Mouse (Mus musculus) regulatory T cell (primary cell): ENCODE results near the gene Klhl23.
"Not testable (repeated sequence)": the region's sequence is repeated elsewhere in the genome, so short reads cannot be mapped to it uniquely, and the experiment has no call there.

Experiments
- in situ Hi-C: fragments of 300-600 bp; cut with MboI, MseI; formaldehyde crosslinking; loops from one replicate; pipeline ENCODE4 v1.15.1; 2025; ENCODE audit warnings: high pct_unique_total_duplicates

Gene Klhl23

DNA sequence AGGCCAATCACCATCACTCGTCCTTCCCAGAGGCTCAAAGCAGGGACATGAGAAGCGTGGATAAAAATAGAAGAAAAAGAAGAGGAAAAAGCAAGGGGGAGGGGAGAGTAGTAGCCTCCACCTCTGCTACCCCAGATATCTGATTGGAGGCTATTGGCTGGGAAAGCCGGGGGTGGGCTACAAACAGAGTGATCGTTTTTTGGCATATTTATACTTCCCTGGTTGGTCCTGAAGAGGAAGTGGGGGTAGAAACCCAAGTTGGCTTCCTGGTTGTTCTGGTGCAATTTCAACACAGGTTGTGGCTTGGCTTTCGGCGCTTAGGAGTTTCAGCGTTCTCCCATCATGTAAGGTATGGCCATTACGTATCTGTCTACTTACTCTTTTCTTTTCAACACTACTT lies at the start of gene Klhl23:
Gene Klhl23, plus strand, starts transcription at position 234 of the 400 bp plus-strand sequence.
- in situ Hi-C loops, result no loop called here

DNA sequence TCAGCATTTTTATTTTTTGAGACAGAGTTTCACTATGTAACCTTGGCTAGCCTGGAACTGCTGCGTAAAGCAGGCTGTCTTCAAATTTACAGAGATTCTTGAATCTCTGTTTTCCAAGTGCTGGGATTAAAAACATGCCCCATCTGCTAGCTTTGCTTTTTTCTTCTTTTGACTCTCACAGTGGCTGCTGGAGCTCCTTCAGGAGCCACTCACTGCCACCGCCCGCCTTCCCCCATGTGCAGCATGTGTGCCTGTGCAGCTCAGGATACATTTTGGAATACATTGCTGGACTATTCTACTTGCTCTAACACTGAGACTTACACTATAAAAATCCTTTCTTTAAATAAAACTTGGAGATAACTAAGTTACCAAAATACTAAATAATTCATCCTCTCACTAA lies 48.4 kb upstream of the Klhl23 start:
- in situ Hi-C loops, result no loop called here

DNA sequence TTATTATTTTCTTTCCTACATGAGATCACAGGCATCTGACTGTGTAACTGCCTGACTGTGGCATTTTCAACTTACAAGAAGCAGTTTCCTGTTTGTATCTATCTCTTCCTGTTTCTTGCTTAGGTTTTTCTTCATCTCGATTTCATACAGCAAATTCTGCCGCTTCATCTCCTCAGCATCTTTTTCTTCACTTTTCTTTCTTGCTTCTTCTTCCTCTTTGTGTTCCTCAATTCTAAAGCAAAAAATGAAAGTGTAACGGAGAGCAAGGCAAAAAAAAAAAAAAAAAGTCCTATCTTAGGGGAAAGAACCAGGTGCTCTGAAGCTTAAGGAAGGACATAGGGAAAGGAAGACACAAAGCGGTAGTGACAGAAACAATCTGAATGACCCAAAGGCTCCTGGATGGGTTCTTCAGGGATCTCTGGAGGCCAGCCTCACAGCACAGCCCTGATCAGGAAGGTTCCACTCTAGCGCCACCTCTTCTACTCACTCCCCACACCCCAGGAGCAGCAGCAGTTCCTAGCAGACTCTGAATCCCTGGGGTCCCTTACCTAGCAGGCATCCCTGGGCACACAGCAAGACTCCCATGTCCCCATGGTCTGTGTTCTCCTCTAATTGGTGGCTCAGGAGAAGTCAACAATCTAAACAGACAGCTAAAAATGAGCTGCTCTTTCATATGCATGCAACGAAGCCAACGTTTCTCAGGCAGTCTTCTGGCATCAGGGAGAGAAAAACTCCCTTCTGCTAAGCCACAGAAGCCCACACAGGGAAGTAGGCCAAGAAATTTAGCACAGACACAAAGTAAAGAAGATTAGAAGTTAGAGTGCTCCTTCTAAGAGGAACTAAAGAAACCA lies 43.5 kb upstream of the Klhl23 start:
- in situ Hi-C loops, result no loop called here

DNA sequence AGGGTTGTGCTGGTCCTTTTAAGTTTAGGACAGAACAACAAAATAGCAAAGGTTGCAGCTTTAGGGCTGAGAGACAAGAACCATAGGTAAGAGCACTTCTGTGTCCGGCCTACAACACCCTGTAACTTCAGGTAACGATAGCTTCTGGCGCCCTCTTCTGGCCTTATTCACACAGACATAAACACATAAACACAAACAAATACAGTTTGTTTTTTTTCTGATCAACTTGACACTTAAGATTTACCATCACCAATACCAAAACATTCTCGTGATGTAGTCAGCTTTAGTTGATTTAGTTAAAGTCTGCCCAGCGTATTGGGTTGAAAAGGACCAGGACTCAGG lies 42.9 kb upstream of the Klhl23 start:
- in situ Hi-C loops, result no loop called here

DNA sequence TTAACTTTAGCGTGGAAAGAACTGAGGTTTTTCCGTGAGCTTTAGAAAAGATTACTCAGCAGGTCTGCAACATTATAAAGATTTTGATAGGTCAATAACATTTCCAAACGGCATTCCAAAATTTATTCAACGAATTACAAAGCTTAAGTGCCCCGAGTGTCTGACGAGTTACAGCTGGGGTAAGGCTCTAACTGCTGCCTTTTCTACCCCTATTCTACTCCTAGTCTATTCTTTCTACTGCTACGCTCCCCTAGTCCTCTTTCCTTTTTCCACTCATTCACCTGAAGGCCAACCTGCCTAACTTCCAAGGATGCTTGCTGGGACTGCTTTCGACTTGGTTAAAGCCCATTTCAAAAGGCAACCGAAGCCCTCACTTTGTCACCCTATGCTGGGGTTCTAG lies 32.8 kb upstream of the Klhl23 start:
- in situ Hi-C loops, result no loop called here

DNA sequence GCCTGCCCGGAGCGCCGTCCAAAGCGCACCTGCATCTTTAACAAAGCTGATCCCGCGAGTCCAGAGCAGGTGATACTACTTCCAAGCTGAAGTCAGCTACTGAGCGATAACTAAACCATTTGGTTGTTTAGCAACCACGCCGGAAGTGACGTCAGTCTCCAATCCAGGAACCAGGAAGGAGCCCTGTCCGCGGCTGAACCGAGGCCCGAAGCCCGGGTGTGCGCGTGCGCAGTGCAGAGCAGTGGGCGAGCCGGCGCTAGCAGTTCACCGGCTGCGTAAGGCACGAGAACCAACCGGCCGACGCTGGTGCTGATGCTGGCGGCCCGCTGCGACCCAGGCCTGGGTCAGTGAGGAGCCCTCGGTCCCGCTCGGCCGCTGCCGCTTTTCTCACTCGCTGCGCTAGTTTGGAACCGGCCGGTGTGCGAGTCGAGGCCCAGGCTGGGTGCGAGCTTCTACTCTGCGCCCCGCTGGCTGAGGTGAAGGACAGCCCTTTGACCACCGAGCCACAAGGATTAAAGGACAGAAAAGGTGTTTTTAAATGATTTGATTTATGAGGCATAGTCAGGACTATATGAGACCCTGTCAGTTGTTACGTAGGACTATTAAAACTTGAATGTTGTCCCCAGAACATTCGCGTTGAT lies 32.2 kb upstream of the Klhl23 start, which contains the start of the genes Ccdc173 and Phospho2:
Gene Ccdc173, minus strand, starts transcription at position 147 of the 641 bp plus-strand sequence.
Gene Phospho2, plus strand, starts transcription at position 195 of the 641 bp plus-strand sequence.
- in situ Hi-C loops, result no loop called here

DNA sequence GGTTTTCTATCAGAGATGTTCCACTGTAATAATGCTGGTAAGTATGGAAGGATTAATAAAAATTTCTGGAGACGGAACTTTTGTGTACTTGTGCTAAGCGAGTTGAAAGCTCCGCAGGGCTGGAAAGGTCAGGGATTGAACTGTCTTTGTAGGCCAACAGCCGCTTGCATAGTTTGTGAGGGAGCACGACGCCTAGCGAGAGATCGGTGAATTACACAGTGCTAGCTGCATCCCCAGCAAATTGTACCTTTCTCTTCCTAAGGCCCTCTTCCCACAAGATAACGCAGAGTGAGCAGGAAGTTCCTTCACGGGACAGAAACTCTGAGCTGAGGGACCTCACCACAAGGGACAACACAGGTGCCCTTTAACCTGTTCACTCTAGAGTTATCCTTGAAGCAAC lies 31.5 kb upstream of the Klhl23 start:
- in situ Hi-C loops, result no loop called here

DNA sequence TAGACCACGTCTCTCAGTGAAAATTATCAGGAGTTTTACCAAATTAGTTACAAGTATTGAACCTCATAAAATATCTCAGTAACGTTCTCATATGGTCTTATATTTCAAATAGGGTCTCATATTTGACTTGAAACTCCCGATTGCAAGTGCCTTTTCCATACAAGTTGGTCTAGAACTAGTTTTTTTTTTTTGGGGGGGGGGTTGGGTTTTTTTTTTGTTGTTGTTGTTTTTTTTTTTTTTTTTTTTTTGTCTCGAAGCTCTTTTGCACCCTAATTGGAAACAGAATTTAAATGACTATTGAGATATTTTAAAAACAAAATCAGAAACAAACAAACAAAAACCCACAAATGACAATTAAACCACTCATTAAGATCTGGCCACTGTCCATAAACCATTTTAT lies 31.0 kb upstream of the Klhl23 start:
- in situ Hi-C loops, result no loop called here

DNA sequence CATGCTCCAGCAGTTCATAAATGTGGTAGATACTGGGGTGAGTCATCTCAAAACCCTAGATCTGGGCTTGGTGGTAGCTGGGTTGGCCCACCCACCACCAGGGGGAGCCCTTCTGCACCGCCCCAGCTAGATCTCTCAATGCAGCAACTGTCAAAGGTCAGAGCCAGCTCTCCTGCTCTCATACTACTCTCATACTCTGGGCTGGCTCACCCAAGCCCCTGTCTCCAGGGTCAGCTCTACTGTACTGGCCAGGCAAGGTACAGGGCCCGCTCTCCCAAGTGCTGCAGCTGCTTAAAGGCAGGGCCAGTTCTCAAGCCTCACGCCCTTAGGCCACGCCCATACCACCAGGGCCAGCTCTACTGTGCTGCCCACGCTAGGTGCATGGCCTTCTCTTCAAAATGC lies 18.8 kb upstream of the Klhl23 start:
- in situ Hi-C loops, result loop anchor here (5.0 kb wide), 1 partner anchor 61 kb away; no protein-coding TSS in a partner anchor

DNA sequence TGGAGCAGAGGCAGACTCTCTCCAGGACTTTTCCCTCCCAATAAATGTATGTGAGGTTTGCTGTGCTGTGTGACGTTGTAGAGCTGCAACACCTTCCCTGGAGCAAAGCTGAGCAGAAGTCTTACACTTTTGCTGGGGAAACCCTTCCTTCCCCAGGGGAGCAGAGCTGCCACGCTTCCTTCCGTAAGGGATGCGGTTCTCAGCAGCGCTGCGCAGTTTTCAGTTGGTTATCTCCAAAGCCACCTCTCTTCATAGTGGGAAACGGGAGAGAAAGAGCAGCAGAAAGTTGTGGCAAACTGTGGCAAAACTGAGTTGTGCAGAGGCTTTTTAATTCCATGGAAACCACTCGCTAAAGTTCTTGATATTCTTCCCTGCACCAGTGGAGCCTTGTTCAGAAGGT lies 18.0 kb upstream of the Klhl23 start:
- in situ Hi-C loops, result loop anchor here (5.0 kb wide), 1 partner anchor 61 kb away; no protein-coding TSS in a partner anchor

DNA sequence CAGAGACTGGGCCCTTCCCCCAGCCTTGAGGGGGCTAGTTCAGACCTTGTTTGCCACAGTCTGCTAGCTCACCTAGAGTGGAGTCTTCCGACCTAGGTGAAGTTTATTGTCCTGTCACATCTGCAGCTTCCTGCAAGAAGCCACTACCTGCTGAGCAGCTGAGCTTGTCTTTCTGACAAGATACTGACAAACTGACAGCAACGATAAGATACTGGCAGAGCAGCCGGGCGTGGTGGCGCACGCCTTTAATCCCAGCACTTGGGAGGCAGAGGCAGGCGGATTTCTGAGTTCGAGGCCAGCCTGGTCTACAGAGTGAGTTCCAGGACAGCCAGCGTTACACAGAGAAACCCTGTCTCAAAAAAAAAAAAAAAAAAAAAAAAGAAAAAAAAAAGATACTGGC lies 17.1 kb upstream of the Klhl23 start:
- in situ Hi-C loops, result loop anchor here (5.0 kb wide), 1 partner anchor 62 kb away; no protein-coding TSS in a partner anchor

DNA sequence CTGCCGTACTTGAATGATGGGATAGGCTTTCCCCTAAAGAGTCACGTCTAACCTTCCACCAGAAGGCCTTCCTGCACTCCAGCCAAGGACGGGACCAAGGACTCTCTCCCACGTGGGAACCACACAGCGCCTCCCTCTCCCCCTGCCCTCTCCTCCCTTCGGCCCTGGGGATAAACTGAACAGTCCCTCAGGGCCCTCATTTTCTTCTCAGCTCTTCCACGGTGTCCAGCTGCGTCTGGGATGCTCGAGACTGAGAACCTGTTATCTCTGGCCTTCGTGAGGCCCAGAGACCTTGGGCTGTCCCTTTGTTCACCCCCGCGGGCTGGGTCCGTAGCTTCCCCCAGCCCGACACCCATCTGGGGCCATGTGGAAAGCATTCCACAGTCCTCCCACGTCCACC lies 11.6 kb upstream of the Klhl23 start:
- in situ Hi-C loops, result no loop called here

DNA sequence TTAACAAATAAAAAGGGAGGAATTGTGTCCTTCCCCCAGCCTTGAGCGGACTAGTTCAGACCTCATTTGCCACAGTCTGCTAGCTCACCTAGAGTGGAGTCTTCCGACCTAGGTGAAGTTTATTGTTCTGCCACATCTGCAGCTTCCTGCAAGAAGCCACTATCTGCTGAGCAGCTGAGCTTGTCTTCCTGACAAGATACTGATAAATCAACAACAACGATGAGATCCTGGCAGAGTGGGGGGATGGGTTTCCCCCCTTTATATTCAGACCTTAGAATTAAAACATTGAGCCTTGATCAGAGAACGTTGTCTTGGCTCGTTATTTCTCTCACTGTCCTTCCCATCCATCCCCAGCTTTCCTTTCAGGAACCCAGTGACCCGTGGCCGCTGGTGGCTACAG lies 10.4 kb upstream of the Klhl23 start:
- in situ Hi-C loops, result not testable (repeated sequence)

DNA sequence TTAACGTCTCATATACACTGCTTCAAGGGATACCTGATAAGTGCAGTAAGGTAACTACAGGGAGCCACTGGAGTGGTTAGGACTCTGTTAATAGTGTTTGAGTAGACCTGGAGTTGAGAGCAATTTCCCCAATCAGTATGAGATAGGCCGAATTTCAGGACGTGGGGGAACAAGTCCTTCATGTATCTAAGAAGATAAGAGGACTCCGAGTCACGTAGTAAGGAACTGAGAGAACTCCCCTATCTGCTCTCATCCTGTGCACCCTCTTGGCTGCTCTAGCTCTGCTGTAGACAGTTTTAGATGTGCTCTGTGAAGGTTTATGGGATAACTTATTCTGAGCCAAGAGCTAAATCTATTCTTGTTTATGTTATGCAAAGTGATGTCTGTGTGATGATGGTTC lies 5.2 kb upstream of the Klhl23 start:
- in situ Hi-C loops, result no loop called here

DNA sequence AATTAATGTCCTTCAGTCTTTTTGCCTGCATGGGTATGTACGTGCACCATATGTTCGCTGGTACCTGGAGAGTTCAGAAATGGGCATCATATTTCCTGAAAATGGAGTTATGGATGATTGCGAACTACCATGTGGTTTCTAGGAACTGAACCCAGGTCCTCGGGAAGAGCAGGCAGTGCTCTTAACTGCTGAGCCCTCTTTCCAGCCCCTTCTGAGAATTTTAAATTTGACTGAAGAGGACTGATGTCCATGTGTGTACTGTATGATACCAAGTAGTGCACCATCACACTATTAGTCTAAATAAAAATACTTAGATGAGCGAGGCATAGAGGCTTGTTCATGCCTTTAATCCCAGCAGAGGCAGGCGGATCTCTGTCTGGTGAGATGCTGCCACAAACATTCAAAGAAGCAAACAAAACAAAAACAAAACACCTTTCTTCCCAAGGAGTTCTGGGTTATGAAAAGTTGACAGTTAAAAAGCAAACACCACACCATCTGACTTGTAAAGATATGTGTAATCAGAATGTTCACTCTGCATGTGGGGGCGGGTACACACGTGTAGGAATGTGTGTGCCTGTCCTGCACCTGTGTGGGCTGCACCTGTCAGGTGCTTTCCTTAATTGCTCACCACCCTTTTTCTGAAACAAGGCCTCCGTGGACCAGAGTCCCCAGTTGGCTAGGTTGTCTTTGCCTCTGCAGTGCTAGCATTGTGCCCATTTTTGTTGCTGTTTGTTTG lies 3.2 kb upstream of the Klhl23 start:
- in situ Hi-C loops, result no loop called here

DNA sequence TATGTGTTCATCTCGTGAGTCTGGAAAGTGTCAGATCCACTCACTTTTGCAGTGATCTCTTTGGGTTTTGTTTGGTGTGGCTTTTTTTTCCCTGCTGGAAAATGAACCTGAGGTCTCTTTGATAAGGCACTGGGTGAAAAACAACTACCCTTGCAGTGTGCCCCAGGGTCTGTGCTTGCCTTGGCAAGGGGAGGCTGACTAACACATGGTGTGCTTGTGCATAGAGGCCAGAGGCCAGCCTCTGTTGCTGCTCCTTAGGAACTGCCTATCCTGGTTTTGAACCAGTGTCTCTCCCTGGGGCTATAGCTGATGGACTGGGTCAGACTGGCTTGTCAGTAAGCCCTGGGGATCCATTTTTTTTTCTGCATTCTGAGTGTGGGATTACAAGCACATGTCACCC lies 1.5 kb upstream of the Klhl23 start:
- in situ Hi-C loops, result no loop called here

DNA sequence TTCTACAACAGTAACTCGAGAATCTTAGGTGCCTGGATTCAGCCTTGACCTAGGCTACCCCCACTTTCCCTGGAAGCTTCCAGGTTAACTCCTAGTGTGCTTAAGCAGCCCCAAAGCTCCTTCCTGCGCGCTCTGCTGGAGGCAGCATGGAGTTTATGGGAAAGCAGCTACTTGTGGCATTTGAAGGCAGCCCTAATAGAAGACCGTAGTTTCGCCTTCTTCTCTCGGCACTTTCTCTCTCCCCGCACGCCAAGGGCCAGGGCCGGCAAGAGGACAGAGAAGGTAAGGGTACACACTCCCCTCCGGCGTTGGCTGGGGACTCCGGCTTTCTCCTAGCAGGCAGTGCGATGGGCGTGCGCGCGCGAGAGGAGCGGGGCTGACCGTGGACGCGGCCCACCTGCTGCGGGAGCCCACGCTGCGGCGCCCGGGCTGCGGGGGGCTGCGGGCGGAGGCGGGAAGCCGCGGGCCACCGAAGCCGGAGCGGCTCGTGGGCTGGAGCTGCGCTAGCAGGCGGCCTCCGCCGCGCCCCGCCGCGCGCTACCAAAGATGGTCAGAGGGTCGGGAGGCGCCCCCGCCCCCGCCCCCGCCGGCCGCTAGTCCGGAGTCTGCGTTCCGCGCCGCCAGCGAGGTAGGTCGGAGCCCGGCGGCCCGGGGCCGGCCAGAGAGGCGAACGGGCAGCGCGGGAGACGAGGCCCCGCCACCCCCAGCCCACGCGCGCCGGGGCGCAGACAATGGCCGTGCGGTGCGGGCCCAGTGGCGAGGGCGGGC lies 801 bp downstream of the Klhl23 start:
- in situ Hi-C loops, result no loop called here

DNA sequence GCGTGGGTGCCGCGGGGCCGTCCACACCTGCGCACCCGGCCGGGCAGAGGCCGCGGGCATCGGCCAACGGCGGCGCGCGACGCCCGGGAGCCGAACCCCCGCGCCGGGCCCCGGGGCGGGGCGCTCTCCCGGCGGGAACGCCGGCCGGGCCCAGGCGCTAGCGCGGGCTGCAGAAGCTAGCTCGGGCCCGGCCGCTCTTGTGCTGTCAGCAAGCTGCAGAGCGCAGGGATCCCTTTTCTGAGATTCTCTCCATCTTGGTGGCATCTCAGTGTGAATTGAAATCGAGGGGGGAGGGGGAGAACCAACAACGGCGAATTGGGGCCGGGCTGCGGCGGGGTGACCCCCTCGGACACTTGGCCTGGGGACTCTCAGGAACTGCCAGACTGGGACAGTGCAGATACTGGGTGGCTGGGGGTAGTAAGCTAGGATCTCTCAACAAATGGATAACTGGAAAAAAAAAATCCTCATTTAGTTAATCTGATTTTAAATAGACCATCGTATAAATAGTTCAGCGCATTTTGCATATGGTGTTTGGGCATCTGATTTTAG lies 1.5 kb downstream of the Klhl23 start:
- in situ Hi-C loops, result no loop called here

DNA sequence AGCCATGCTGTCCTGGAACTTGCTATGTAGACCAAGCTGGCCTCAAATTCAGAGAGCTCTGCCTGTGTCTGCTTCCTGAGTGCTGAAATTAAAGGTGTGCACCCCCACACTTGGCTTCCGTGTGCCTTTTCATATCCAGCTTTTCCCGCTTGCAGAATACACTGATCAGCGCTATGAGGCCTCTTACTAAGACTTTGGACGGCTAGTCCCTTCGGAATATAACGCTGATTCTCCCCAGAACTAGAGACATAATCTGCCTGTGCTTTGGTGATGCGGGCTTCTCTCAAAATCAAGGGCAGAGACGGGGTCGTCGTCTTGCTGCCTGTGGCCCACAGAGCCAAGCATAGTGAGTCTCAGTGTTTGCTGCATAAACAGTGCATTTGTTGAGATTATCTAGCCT lies 4.2 kb downstream of the Klhl23 start:
- in situ Hi-C loops, result no loop called here

DNA sequence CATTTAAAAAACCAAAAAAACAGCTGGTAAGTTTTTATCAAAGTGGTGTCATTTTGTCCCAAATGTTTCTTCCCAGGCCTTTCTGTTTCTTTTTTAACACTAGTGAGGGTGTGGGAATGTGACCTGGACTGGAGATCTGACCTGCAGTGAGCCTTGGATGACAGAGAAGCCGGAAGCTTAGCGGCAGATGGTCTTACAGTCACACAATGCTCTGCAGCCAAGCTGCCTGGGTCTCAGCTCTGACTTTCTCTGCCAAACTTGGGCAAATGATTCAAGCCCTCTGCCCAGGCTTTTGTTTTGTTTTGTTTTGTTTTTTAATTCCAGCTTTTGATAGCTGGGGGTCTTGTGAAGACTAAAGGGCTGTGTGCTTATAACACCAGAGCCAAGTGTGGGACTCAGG lies 4.6 kb downstream of the Klhl23 start:
- in situ Hi-C loops, result no loop called here

DNA sequence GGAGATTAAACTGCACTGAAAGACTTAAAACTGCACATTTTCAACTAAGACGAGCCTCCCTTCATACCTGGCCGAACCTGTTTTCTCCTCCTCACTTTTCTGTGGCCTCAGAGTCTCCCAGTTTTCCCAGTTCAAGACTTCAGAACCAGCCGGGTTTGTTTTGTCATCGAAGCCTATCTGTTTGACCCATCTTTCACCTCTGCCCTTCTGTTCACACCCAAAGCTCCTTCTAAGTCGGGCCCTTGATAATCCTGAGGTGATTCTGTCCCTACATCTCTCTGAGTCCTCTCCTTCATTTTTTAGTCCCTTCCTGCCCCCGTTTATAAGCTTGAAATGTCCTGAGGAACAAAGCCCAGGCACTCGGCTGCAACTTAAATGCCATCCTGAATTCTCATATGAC lies 6.3 kb downstream of the Klhl23 start:
- in situ Hi-C loops, result no loop called here
